Mouse (Mus musculus) layer of hippocampus, postnatal 14 days (tissue): ENCODE measurements around the gene 4931428L18Rik. TPM values are rescaled to one million over a fixed set of nuclear protein-coding genes. Genes with fewer than 3 reads are reported as not detected.
"Not testable (repeated sequence)": the region's sequence is repeated elsewhere in the genome, so short reads cannot be mapped to it uniquely, and the experiment has no call there.

Source experiments
- DNase-seq, 2 experiments: peaks; one replicate each; pipeline ENCODE4 v3.0.0; 2021 to 2022; ENCODE audit warnings: low spot score in 2 of 2, mixed read lengths in 1 of 2
- total RNA-seq, 2 experiments: library from RNA; stranded (reverse); gene quantifications; 2 replicates each; pipeline ENCODE4 v1.2.3; 2021

4931428L18Rik gene
- total RNA-seq, 2 experiments from 2014 or later = not detected

DNA sequence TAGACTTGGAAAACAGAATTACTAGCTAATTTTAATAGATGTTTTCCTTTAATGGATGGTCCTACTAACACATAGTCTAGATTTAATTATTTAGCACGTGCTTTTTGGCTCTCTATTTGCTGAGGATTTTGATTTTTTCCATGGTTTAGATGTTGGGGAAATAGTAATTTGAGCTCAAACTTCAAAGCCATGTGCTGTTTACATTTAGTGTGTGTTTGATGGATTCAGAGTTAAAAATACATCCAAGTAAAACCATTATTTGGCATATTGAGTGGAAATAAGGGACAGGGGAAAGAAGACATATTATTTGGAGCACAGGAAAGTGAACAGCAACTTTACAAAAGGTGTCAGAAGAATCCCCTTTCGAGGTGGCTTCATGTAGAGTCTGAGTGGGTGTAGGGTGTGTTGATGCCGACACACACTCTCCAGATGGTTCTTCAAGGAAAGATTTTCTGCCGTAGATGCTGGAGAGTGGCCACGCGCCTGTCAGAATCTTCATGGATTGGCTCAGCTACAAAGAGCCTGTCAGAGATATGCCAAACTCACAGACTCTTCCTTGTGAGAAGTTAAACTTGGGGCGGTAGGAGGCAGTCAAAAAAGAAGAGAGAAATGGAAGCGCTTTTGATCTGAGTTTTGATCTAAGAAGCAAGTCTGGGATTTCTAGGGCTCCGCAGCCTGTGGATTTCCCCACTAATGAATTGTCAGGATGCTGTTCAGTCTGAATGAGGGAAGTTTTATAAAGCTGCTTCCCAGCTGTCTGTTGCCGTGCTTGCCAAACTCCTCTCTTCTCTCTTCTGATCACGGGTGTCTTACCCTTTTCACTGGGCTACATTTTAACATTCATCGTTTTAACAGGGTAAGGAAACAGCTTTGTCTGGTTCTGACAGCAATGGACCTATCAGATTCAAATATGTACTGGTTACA, 157.4 kb downstream of the 4931428L18Rik start:
- peak; percentile 8 to 10 for DNase-seq

DNA sequence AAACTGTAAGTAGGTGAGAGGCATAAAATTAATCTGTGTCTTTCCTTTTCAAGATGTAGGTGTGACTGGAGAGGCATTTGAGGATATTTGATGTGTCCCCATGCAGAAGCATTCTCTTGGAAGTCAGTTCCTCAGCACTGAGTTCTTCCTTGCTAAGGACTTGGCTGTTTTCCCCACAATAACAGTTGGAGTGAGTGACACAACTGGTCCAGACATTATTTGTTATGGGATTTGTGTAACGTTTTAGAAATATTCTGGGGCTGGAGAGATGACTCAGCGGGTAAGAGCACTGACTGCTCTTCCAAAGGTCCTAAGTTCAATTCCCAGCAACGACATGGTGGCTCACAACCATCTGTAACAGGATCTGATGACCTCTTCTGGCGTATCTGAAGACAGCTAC, 162.7 kb downstream of the 4931428L18Rik start:
- no peak for DNase-seq

DNA sequence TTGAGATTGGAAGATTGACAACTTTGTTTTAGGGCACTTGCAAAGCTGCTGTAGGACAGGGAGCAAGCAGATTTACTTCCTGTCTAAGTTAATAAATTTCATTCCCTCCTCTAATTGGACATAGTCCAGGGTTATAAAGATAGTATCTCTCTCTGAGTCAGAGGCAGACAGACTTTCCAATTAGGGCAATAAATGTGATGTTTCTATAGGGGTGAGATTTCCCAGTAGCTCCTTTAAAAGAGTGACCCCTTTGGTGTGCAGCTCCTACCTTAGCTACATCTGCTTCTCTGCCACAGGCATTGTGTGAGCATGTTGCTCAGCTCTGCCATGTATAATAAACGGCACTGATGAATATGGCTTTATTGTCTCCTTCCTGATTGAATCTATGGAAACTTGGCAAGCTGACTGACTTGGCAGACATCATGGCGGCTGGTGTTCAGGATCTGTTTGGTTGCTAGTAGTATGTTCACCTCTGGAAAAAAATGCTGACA, 163.6 kb downstream of the 4931428L18Rik start:
- DNase-seq = no peak

DNA sequence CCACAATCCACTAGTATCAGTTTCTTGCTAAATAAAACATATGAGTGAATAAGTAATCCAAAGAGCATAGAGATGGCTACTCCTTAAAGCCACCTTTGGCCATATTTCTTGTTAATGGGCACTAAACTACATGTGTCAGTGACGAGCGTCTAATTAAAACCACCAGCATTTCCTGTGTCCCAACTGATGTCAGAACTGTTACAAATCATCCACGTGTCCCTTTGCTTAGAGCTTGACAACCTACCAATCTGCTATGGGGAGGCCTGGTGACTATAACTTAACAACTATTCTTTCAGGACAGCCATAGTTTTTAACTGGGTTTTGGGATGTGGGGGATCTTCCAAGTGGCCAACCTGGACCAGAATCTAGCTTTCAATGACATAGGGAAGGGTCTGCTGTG, 164.3 kb downstream of the 4931428L18Rik start:
- no peak for DNase-seq

DNA sequence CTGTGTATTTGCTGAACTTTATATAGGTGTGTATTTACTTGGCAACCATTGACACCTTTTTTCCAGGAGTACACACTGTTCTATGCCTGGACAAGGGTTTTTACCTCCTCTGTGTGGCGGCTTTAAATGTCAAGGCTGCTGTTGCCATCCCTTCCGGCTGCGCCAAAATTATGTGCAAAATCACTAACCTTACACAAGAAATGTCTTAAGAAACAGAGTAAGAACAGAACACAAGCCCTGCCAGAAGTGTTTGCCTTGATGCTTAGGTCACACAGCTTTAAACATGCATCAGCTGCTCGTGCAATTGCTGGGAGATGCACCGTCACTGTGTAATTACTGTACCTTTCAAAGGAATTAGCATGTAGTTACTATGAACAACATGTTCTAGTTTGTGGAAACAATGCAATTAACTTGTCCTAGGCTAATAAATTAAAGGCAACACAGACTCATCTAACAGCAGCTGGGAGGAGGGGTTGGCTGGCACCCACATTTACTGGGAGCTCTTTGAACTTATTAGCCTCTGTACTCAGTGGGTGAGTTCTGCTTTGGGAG, 171.0 kb downstream of the 4931428L18Rik start:
- no peak for DNase-seq

DNA sequence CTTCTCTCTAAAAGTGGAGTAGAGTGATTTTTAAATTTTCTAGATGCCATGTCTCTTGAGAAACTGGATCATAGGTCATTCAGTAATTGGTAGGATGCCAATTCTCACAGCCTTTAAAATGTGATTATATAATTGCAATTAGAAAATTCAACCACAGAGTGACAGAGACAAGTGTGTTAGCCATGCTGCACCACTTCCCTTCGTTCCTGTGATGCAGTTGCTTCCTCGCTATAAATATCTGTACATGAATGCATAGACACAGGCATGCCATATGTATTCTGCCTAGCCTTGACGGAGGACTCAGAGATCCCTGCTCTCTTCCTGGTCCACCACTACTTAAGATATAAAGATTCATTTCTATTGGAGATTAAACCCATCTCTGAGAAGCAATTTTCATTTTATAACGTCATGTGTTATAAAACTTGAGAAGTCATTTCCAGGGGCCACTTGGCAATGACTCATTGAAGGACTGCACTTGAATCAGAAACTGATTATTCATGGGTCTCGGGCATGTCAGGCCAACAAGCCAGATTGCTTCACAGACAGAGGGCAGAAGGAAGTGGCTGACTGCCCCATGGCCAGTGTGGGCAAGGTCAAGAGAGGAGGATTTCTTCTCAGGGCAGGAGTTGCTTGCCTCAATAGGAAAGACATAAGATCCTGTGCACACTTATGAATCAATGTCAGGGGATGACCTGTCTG, 172.4 kb downstream of the 4931428L18Rik start:
- no peak for DNase-seq

DNA sequence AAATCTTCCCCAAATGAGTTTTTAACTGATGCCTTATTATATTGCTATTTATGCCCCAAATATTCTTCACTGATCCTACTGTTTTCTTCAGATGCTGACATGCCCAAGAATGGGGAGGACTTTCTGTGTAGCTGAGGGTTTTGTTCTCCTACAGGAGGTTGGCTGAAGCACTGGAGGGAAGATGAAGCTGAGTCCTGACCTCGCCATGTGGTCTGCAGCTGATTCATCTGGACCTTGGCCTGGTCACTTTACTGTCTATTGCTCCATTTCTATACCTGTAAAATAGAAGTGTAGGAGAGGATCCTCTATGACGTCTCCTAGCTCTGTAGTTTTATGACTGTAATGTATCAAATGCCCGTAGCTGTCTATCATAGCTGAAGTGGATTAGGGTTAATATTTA, 179.3 kb downstream of the 4931428L18Rik start:
- no peak for DNase-seq

DNA sequence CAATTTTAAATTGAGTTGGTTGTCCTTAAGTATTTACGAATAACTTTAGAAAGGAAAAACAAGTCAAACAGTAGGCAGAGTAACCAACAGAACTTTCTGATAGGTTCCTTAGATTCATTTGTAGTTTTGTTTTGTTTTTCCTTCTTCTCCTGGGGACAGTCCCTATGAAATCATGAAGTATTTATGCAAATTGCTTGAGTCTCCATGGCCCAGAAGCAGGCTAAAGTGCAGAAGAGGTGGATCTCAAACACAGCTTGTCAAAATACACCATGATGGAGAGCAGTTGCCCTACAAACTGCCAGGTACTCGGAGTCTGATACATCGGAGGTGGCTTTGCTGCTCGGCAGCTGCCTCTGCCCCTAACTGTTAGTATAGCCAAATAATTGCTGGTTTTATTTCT, 179.7 kb downstream of the 4931428L18Rik start:
- no peak for DNase-seq

DNA sequence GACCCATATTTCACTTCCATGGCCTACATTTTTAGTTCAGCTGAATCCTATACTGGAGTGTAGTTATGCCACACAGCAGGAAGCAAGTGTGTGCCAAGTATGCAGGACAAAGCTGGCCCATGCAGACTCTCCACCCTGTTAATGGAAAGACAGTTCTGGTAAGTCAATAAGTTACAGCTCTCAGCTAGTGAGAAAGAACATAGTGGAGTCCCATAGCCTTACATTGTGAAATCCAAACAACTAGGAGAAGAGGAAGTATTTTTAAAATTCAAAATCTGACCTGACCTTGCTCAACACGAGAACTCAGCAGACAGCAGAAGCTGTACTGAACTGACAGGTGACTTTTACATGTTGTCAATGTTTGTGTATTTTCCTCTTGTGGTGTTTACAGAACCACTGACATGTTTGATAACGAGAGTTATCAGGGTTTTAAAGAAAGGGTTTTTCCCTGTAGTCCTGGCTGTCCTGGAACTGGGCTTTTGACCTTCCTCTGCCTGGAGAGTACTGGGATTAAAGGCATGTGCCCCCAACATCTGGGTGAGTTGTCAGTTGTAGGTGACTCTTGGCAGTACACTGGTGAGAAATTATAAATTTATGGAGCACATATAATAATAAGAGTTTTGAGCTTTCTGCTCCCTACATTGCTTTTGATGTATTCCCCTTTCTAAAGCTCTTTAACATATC, 188.5 kb downstream of the 4931428L18Rik start:
- DNase-seq = no peak

DNA sequence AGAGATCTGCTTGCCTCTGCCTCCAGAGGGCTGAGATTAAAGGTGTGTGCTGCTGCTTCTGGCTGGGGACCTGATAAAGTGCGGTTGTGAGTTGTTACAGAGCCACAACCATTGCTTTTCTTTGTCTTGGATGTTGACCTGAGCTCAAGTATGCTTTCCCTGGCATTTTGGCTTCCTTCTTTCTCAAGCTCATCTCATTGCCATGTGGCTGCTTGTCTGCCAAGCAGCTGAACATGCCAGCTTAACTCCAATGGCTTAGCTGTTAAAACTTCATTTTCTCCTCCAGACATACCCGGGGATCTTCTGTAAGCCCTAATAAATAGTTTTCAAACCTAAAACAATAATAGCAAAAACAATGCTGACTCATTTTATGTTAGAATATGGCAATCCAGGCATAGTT, 190.1 kb downstream of the 4931428L18Rik start:
- no peak for DNase-seq

DNA sequence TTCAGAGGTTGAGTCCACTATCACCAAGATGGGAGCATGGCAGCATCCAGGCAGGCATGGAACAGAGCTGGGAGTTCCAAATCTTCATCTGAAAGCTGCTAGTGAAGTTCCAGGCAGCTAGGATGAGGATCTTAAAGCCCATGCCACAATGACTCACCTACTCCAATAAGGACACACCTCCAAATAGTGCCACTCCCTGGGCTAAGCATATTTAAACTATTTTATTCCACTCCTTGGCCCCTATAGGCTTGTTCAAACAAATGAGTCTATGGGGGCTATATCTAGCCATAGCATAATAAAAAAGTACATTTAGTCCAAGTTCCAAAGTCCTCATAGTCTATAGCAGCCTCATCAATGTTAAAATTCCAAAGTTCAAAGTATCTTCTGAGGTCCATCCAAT, 199.3 kb downstream of the 4931428L18Rik start:
- DNase-seq = no peak

DNA sequence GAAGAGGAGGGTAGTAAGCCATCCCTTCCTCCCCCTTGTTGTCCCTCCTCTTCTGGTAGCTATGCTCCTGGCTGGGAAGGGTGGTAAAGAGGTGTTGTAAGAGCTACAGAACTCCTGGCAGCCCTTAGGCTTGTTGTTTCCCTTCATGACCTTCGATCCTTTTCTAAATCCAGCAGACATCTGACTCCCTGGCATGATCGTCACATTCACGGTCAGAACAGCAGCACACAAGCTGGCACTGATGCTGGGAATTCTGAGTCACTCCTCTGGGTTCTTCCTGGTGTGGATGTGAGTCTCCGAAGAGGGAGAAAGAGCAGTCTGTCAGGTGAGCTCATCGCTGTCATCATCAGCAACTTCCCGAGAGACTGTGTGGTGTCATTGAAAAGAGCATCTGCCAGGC, 203.2 kb downstream of the 4931428L18Rik start:
- no peak for DNase-seq

DNA sequence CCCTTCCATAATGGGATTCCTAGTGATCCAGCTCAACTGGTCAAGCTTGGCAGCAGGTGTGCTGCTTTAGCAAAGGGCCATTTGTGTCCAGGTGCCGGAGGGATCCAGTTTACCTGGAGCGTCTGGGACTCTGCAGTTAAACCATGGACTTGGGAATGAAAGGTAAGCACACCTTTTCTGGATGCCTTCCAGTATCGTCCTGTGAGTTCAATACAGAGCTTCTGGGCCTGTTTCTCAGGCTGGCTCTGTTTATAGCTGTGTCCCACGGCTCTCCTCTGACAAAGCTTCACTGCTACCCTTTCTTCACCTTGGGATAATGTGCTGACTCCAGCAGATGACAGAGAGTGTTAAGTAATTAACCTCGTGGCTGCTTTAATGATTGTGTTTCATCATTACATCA, 205.1 kb downstream of the 4931428L18Rik start:
- DNase-seq = no peak

DNA sequence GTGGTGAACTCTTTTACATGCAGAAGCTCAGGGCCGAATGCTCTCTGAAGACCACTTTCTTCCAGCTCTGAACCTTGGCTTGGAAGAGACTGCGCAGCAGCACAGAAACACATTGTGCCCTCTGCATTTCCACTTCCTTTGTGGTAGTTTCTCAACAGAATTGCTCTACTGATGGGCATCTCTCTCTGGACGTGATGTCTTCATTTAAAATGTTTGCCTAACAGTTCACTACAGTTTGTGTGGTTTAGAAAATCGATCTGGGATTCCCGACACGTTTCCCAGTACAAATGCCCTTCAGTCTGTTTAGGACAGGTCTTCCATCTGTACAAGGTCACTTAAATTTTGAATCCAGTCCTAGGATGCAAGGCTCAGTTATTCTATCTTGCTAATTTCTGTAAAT, 206.4 kb downstream of the 4931428L18Rik start:
- DNase-seq = no peak

DNA sequence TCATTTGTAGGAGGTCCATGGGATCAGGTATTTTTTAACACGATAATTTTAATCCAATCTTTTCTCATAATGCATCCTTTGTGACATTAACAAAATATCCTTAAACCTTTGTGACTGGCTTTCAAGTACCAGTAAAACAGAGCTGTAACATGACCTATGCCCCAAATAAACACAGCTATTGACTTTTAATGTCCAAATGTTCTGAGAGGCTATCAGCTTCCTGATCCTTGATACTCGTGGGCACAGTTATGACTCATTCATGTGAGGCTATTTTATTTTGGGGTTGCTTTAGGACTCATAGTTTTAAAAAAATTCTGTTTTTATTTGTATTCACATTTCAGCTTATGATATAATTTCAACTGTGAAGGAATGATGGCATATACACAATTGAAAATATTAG, 207.2 kb downstream of the 4931428L18Rik start:
- DNase-seq = no peak

DNA sequence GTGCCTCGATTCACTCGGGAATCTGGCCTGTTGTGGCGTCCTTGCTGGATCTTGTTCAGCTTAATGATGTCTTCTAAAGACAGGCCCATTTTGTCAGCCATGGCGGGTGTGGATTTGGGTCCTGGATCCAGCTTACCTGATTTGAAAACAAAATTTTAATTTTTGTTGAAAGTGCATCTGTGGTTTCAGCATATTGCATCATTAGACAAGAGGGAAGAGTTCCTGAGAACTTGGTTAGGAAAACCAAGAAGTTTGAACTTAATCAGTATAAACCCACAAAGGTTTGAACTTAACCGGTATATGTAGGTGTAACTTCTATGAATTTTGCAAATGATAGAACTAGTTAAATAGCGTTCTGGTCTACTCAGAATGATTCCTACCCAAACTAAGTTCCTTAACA, 244.6 kb downstream of the 4931428L18Rik start, which contains the start of gene AC153137.1:
Gene AC153137.1 (minus strand): TSS at position 101 of the 400 bp plus-strand sequence.
- not testable (repeated sequence) for DNase-seq

DNA sequence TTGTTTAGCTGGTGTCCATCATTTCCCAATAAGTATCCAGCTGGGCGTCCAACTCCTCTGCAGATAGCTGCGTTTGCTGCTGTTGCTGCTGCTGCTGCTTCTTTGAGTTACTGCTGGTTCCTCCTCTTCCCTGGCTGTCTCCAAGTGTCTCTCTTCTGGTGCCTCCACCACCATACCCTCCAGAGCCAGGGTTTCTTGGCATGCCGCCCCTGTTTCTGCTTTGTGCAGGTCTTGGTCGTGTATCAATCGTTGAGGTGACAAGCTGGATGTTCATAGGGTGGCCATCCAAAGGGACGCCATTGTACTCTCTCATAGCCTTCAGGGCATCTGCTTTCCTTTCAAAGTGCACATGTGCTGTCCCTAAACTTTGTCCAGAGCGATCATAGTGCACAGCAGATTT, 245.2 kb downstream of the 4931428L18Rik start:
- not testable (repeated sequence) for DNase-seq

DNA sequence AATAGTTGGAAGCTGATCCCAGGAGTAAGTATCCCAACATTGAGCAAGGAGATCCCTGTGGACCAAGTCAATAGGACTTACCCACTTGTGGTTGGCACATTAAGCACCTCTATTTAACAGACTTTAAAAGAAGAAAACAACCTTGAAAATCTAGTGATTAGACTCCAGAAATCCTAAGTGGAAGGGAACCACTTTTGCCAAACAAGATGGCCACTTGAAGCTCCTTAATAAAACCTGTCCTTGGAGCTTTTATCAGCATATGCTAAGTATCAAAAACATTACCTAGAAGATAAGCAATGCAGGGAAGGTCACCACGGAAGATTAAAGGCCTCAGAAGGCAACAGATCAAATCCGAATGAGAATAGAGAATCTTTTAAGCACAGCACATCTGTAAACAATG, 270.7 kb downstream of the 4931428L18Rik start:
- DNase-seq = no peak

DNA sequence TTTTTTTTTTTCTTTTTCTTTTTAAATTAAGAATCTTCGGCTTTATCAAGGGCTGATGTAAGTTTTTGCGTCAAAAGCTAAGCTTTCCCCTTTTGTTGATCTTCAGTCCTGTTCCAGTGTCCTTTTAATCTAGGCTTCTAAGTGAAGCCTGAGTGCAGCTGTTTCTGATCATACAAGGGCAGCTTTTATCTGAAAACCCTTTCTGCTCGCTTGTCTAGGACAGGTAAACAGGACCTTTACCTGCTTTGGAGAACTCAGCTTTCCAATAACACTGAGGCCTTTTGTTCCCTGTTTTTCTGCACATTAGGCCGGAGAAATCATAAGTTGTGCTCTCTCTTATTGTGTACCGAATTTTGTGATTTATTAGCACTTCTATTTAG, 272.0 kb downstream of the 4931428L18Rik start:
- no peak for DNase-seq

DNA sequence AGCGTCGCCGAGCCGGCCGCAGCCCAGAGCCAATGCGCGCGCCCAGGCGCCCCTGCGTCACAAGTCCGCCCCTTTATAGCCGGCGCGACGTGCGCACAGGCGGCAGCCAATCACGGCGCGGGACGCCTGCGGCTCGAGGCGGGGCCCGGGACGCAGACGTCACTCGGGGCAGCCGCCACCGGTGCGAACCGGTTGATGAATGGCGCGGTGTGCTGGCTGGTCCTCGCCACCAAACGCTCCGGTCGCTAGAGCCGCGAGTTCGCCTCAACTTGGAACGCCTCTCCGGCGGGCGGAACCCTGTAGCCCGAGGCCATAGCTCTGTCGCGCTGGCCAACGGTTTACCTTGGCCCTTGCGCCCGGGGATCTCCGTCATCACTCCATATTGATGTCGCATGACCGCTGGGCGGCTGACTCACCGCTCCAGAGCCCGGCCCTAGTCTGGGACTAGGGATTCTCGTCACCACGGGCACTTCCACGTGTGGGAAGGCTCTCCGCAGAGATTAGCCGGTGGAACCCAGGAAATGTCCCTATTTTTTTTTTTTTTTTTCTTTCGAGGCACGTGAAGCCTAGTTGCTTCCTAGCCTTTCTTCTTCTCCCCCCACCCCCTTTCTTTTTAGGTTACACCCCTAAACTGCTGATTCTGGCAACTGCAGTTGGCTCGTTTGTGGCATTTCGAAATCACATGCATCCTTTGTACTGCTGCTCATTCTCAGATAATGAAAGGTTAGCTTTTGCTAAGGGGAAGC, 272.6 kb downstream of the 4931428L18Rik start:
- DNase-seq = peak; percentile 97
